Mouse (Mus musculus) heart, embryonic 10.5 days (tissue): ENCODE measurements around the gene Dab2ip. TPM values are rescaled to one million over a fixed set of nuclear protein-coding genes. Genes with fewer than 3 reads are reported as not detected.

Experiments used
- DNase-seq: peaks from one replicate; pipeline ENCODE4 v3.0.0-alpha.2; 2017; ENCODE audit warnings: low spot score
- H3K27ac ChIP-seq: fragments of 300-500 bp; sonication (generic); 2 replicates; pipeline ENCODE4 v1.5.1; 2016; ENCODE audit warnings: mild to moderate bottlenecking
- H3K27me3 ChIP-seq: fragments of 300-500 bp; sonication (generic); 2 replicates; pipeline ENCODE4 v1.6.1; 2016; ENCODE audit warnings: mild to moderate bottlenecking; ENCODE audit not compliant: poor library complexity, insufficient read depth, severe bottlenecking
- H3K36me3 ChIP-seq: fragments of 300-500 bp; sonication (generic); 2 replicates; pipeline ENCODE4 v1.6.1; 2016; ENCODE audit warnings: mild to moderate bottlenecking, moderate library complexity
- H3K4me1 ChIP-seq: fragments of 300-500 bp; sonication (generic); 2 replicates; pipeline ENCODE4 v1.6.1; 2016; ENCODE audit warnings: mild to moderate bottlenecking
- H3K4me3 ChIP-seq: fragments of 300-500 bp; sonication (generic); 2 replicates; pipeline ENCODE4 v1.5.1; 2016; ENCODE audit warnings: mild to moderate bottlenecking, moderate library complexity
- H3K9me3 ChIP-seq: fragments of 300-500 bp; sonication (generic); 2 replicates; pipeline ENCODE4 v1.6.1; 2016; ENCODE audit warnings: mild to moderate bottlenecking, moderate library complexity
- WGBS: fragments of 180-500 bp; shearing (Covaris S2); methylation state at CpG from one replicate; pipeline ENCODE4 v1.1.7; 2016; 5-methylcytosine and 5-hydroxymethylcytosine counted together
- polyA plus RNA-seq: library from polyadenylated mRNA; unstranded; fragments of >200 nt; fragmentation: Nextera tagmentation; extraction: Ambion mirVana; gene quantifications from 2 replicates; pipeline ENCODE4 v1.2.1, GENCODE M21; 2016

Dab2ip gene
- polyA plus RNA-seq, 1 experiment from 2014 or later: 49.0 TPM

DNA sequence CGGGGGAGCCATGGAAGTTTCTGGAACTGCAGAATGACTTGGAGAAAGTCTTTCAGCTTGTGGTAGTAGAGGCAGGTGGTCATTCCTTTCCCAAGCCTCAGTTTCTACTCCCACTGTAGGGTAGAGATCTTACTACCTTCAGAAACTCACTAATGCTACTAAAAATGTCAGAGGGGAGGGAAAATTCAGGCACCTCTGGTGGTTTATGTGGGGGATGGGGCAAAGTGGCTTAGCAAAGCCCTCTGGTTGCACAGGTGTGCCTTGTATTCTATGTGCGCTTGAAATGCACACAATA lies 63.1 kb downstream of the Dab2ip start:
- Histone ChIP-seq H3K4me3 (peak overlapping the region; percentile 74), H3K9me3 (no peaks in the 10 kb centered on the region), H3K4me1 (peaks cover 98% of the 10 kb centered on the region), H3K27ac (peak overlapping the region; percentile 94), H3K36me3 (peaks cover 10% of the 10 kb centered on the region; the same call in 1 of the 2 replicates), H3K27me3 (no peaks in the 10 kb centered on the region)
- DNase-seq: no peak
- WGBS: 66% methylated on average over 2 of the region's 2 CpGs

DNA sequence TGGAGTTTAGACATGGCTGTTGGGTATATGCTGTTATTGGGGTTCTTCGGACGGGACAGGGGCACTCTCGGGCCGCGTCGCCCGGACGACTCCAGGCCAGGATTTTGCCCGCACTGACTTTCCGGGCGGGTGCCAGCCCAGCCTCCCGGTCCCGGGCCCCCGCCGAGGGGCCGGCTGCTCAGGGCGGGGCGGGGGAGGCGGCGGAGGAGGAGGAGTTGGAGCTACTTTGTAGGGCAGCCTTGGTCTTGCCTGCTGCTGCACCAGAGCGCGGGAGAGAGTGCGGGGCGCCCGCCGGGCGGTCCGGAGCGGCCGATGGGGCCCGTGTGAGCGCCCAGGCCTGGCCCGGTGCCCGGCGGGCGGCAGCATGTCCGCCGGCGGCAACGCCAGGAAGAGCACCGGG lies 63.7 kb downstream of the Dab2ip start:
- Histone ChIP-seq H3K4me3 (peak overlapping the region; percentile 74), H3K4me1 (peaks cover 98% of the 10 kb centered on the region), H3K27ac (peak overlapping the region; percentile 94), H3K36me3 (peaks cover 11% of the 10 kb centered on the region; the same call in 1 of the 2 replicates), H3K27me3 (no peaks in the 10 kb centered on the region), H3K9me3 (no peaks in the 10 kb centered on the region)
- peak; percentile 87 for DNase-seq
- WGBS: 1% methylated on average over 39 of the region's 41 CpGs

DNA sequence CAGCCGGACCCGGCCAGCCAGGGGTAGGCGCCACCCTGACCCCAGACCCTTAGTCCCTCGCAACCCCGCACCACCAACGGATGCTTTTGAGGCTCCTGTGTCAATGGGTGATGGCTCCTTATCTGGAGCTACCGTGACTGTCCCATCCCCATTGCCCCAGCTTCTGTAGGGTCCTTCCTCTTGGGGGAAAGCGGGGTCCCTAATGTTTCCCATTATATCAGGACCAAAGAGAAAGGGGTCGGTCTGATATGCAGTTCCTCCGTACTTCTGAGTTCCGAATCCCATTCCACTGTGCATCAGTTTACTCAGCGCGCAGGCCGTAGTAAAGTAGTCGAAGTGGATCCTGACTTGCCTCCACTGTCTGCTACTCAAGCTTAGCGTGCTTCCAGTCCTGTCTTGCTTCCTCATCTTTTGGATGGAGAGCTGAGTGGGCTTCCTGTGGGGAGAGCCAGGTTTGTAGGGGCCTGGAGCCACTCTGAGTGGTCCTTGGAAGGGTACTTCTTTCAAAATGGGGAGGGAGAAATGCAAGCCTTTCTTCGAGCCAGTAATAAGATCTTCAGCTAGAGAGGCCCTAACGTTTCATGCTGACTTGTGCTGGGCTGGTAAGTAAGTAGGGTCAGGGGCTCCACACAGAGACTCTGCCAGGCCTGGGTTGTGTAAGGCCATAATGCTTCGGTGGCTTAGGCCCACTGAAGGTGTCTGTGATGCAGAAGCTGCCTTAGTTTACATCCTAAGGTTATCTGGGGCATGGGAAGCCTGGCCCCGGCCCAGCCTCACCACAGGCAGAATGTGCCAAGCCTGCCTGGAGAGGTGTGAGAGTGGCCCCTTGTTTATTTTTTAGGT lies 64.4 kb downstream of the Dab2ip start:
- WGBS: 3% methylated on average over 20 of the region's 20 CpGs
- Histone ChIP-seq H3K27me3 (no peaks in the 10 kb centered on the region), H3K9me3 (no peaks in the 10 kb centered on the region), H3K4me1 (peaks cover 98% of the 10 kb centered on the region), H3K36me3 (peaks cover 11% of the 10 kb centered on the region; the same call in 1 of the 2 replicates), H3K4me3 (peak overlapping the region; percentile 74), H3K27ac (peak overlapping the region; percentile 94)
- DNase-seq: no peak

DNA sequence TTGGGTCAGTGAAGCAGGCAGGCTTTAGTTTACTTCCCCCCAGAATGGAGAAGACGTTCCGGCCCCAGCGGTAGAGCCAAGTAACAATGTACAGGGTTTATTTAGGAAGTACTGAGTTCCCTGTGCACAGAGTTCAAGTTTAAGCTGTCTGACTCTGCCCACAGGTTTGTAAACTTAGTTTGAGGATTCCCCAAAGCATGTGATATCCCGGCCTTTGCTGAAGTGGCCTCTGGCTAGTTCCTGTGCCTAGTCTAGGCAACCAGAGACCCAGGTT lies 65.0 kb downstream of the Dab2ip start:
- Histone ChIP-seq H3K27ac (peak overlapping the region; percentile 94), H3K4me3 (peak overlapping the region; percentile 74)
- 36% methylated on average over 4 of the region's 4 CpGs for WGBS

DNA sequence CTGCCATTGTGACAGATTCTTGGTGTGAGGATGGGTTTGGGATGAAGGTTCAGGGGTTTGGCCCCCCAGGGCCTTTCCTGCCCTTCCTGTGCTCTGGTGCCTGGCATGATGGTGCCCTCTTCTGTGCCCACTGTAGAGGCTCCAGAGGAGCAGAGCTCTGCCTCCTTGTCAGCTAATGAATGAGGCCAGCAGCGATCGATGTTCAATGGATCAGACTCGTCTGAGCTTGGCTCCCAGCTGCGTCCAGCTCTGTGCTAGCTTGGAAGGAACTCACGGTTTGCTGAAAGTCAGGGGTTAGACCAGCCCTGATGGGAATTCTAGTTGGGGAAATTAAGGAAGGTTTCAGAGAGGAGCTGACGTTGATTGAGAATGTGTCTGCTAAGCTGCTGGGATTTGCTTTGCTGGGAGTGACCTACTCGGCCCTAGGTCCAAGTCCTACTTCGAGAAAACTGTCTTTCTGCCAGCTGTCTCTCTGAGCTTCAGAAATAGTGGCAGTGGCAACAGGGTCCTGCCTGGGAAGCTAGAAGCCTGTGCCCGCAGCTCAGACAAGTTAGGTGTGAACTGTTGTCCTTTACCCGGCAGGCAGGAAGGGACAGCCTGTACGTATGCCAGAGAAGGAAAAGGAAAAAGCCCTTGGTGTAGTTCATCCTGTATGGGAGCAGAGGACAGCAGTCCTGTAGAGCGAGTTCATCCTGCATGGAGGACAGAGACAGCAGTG lies 65.5 kb downstream of the Dab2ip start:
- Histone ChIP-seq H3K36me3 (peaks cover 11% of the 10 kb centered on the region; the same call in 1 of the 2 replicates), H3K4me1 (peaks cover 99% of the 10 kb centered on the region), H3K9me3 (no peaks in the 10 kb centered on the region), H3K4me3 (peak overlapping the region; percentile 74), H3K27ac (peak overlapping the region; percentile 94), H3K27me3 (no peaks in the 10 kb centered on the region)
- no peak for DNase-seq
- WGBS: 41% methylated on average over 12 of the region's 12 CpGs

More for the DNA sequence above, 65.0 kb downstream of the Dab2ip start:
- no peaks in the 10 kb centered on the region for H3K9me3 ChIP-seq
- DNase-seq: no peak
- H3K27me3 ChIP-seq: no peaks in the 10 kb centered on the region
- H3K4me1 ChIP-seq: peaks cover 98% of the 10 kb centered on the region
- H3K36me3 ChIP-seq: peaks cover 11% of the 10 kb centered on the region; the same call in 1 of the 2 replicates

DNA sequence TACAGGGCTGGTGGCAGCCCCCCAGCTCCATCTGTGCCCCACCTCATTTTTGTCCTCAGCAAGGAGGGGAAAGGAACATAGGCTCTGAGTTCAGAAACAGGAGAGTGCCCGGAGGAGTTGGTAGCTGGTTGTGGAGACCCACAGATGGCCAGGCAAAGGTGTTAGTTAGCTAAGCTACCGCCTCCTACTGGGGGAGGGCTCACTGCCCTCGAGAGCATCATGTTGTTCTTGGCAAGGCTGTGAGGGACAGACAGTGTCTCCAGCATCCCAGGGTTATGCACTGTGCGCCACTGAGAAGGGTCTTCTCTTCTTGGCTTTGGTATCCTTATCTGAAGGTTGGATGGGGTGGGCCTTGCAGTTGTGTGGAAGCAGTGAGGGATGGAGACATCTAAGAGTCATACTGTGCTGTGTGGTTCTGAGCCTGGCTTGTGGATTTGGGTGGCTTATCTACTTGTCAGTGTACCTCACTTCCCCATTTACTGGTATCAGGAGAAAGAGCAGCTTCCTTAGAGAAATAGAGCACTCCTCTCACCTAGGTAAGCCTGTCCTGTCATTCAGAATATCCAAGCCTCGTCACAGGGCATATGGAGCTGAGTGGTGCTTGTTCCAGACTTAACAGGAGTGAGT lies 66.4 kb downstream of the Dab2ip start:
- H3K27me3 ChIP-seq: no peaks in the 10 kb centered on the region
- H3K27ac ChIP-seq: peak overlapping the region; percentile 94; the same call in 1 of the 2 replicates
- DNase-seq: no peak
- no peaks in the 10 kb centered on the region for H3K9me3 ChIP-seq
- H3K36me3 ChIP-seq: peaks cover 17% of the 10 kb centered on the region
- peak overlapping the region; percentile 74; the same call in 1 of the 2 replicates for H3K4me3 ChIP-seq
- peaks cover 99% of the 10 kb centered on the region for H3K4me1 ChIP-seq
- WGBS: 37% methylated on average over 5 of the region's 5 CpGs

DNA sequence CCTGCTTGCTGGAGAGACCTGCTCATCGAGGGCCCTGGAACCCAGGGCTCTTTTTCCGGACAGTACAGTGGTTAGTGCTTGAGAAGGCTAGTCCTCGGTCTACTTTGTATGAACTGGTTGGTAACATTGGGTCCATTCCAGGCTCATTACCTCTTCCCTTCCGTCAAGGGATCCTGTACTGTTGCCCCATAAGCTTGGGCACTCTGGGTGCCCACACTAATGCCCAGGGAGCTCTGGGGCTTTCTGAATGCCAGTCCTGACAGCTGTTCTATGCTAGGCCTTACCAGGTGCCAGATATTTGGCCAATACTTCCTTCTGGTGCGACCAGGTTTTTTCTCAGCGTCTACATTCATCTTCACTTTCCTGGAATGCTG lies 66.9 kb downstream of the Dab2ip start:
- H3K4me3 ChIP-seq: peak overlapping the region; percentile 6; the same call in 1 of the 2 replicates
- peaks cover 99% of the 10 kb centered on the region for H3K4me1 ChIP-seq
- no peaks in the 10 kb centered on the region for H3K9me3 ChIP-seq
- 82% methylated on average over 6 of the region's 6 CpGs for WGBS
- DNase-seq: no peak
- H3K36me3 ChIP-seq: peaks cover 22% of the 10 kb centered on the region
- peak overlapping the region; percentile 94; the same call in 1 of the 2 replicates for H3K27ac ChIP-seq
- H3K27me3 ChIP-seq: no peaks in the 10 kb centered on the region

DNA sequence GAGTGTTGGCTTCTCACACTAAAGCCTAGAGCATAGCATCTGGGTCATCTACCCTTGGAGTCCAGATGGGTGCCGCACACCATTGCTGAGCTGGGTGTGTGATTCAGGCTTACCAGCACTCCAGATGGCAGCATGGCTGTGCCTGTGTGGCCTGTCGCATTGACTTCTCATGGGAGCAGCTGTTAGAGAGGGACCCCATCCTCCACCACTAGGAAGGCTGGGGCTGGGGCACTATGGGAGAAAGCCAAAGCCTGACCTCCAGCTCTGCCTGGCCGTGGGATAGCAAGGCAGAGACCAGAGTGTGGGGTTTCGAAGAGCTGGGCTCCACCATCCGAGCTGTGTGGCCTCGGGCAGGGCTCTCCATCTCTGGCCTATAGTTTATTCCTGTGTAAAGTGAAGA lies 67.5 kb downstream of the Dab2ip start:
- H3K27ac ChIP-seq: peak overlapping the region; percentile 80; the same call in 1 of the 2 replicates
- no peaks in the 10 kb centered on the region for H3K27me3 ChIP-seq
- peaks cover 27% of the 10 kb centered on the region for H3K36me3 ChIP-seq
- 71% methylated on average over 6 of the region's 6 CpGs for WGBS
- DNase-seq: no peak
- H3K9me3 ChIP-seq: no peaks in the 10 kb centered on the region
- peaks cover 99% of the 10 kb centered on the region for H3K4me1 ChIP-seq
- no peak overlapping the region for H3K4me3 ChIP-seq

DNA sequence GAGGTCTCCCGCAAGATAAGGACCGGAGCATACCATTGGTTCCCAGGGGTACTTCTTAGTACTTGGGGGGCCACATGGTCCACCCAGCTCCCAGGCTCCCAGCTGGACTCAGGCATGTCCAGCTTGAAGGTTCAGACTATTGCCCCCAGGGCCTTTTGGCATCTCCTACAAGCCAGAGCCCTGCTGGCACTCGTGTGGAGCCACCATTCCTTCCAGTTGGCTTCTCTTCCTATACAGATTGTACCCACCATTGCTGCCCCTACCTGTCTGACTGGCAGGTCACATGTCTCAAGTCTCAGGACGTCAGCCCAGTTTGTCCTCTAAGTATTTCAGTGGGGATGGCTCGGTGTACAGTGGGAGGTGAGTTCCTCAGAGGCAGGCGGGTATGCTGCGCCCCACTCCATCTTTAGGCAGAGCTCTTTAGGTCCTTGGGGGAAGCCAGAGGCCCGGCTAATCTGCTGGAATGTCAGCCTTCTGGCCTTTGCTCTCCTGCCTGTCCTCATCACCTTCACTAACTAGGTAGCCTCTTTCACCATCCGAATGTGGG lies 68.2 kb downstream of the Dab2ip start:
- 36% methylated on average over 9 of the region's 9 CpGs for WGBS
- no peak for DNase-seq
- no peaks in the 10 kb centered on the region for H3K27me3 ChIP-seq
- peak overlapping the region; percentile 80 for H3K27ac ChIP-seq
- no peaks in the 10 kb centered on the region for H3K9me3 ChIP-seq
- H3K4me3 ChIP-seq: peak overlapping the region; percentile 36
- H3K36me3 ChIP-seq: peaks cover 30% of the 10 kb centered on the region
- H3K4me1 ChIP-seq: peaks cover 95% of the 10 kb centered on the region

DNA sequence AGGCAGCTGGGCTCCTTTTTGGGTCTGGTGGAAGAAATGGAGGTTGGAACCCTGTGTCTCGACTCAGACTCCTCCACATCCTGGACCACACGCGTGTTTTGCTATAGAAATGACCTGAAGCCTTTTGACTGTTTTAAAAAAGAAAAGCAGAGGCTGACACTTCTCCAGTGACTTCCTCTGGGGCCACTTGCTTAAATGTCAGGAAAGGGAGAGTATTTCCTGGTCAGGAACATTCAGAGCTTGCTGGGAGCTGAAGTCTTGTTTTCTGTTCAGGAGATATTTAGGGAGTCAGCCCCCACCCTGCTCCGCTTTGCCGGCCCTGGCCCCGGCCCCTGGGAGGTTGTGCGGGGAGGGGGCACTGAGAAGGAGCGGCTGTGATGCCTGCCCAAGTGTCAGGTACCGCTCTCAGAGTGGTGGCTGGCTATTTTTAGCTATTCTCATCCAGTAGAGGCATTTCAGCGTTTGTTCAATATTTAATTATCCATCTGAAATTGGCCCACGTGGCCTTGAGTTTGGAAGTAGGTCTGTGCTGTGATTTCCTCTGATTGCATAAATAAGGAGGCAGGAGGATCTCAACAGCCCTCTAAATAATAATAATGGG lies 69.3 kb downstream of the Dab2ip start:
- 24% methylated on average over 11 of the region's 11 CpGs for WGBS
- DNase-seq: no peak
- Histone ChIP-seq H3K27me3 (no peaks in the 10 kb centered on the region), H3K4me1 (peaks cover 95% of the 10 kb centered on the region), H3K27ac (peak overlapping the region; percentile 80), H3K9me3 (no peaks in the 10 kb centered on the region), H3K4me3 (peak overlapping the region; percentile 36; the same call in 1 of the 2 replicates), H3K36me3 (peaks cover 30% of the 10 kb centered on the region)

DNA sequence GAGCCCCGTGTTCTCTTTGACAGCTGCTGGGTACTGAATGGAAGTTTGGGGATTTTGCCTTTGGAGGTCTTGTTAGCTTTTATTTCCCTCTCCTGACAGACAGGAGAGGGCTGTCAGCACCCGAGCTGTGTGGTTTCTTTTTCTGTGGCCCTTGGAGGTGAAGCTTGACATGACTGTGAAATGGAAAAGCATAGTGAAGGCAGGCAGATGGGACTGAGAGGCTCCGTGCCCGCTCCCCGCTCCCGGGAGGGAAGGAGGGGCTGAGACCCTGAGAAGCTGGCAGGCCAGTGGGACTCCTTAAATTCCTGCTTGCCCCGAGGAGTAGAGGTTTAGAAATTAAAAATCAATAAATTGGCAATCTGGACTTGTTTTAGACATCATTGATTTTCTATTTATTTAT lies 70.0 kb downstream of the Dab2ip start:
- Histone ChIP-seq H3K4me3 (peak overlapping the region; percentile 36; the same call in 1 of the 2 replicates), H3K36me3 (peaks cover 33% of the 10 kb centered on the region), H3K27ac (peak overlapping the region; percentile 80), H3K27me3 (no peaks in the 10 kb centered on the region), H3K4me1 (peaks cover 95% of the 10 kb centered on the region), H3K9me3 (no peaks in the 10 kb centered on the region)
- WGBS: 42% methylated on average over 7 of the region's 7 CpGs
- no peak for DNase-seq

DNA sequence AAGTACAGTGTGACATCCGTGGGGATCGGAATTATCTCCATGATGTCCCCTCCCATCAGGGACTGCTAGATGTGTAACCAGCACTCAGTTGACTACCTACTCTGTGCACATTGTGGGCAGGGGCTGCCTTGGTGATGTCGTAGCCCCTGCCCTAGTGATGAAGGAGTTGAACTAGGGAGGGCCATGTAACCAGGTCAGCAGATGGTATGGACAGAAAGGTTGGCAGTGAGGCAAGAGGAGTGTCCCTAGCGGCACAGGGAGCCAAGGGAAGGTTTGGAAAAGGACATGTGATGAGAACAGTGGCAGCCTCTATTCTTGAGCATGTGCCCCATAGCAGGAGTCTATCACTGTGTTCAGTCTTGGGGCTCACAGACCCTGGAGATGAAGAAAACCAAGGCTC lies 70.6 kb downstream of the Dab2ip start:
- Histone ChIP-seq H3K27ac (peak overlapping the region; percentile 80), H3K36me3 (peaks cover 36% of the 10 kb centered on the region), H3K9me3 (no peaks in the 10 kb centered on the region), H3K4me3 (no peak overlapping the region), H3K4me1 (peaks cover 95% of the 10 kb centered on the region), H3K27me3 (no peaks in the 10 kb centered on the region)
- WGBS: 62% methylated on average over 4 of the region's 4 CpGs
- no peak for DNase-seq
